Mouse (Mus musculus) Muller cell, postnatal 12 days (primary cell): ENCODE measurements around the gene Rhbdd2.
A peak's percentile ranks its signal among the peaks of the same experiment; 100 is the strongest.

Source experiments
- DNase-seq: peaks from one replicate; pipeline ENCODE4 v3.0.0-alpha.2; 2015; ENCODE audit errors: inconsistent ontology term

Gene Rhbdd2

GRCm38 (mm10) chr5:135682009-135682408 is 49.6 kb downstream of the Rhbdd2 start:
- DNase-seq = no peak

DNA sequence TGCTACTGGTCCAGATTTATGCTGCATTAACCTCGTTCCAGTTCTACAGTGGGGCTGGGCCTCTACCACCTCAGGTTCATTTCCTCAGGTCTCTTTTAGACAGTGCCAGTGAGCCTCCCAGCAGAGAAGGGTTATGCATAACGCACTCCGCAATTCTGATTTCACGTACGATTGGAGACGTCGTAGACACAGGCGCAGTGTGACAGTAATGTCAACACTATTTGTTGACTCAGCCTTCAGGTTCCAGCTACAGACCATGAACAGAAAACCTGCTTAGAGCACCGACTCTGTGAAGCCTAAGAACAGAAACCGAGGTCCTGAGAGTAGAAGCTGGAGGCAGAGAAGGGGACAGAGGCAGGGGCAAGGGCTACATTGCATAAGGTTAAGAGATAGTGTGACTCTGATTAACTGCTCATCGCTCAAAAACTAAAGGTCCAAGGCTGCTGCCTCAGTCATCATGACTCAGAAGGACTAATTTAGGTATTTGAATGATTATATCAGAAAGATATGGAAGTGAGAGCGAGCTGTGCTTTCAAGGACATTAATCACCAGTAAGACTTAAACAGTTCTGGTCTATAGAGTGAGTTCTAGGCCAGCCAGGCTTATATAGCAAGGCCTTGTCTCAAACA is 50.6 kb downstream of the Rhbdd2 start:
- no peak for DNase-seq

DNA sequence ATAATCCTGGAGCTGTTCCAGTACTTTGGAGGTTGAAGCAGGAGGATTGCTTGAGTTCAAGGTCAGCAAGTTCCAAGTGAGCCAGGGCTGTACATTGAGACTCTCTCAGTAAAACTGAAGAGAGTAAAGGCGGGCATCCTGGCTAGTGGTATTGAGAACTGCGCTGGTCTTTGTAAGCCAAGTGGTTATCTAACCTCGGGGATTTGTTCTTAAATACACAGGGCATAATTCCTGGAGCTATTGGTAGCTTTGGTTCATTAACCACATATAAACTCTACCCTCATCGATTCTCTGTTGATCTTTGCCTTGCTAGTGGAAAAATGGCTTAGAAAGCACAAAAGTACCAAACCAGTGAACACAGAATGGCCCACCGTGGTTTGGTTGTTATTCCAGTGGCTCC is 58.0 kb downstream of the Rhbdd2 start:
- DNase-seq = no peak

DNA sequence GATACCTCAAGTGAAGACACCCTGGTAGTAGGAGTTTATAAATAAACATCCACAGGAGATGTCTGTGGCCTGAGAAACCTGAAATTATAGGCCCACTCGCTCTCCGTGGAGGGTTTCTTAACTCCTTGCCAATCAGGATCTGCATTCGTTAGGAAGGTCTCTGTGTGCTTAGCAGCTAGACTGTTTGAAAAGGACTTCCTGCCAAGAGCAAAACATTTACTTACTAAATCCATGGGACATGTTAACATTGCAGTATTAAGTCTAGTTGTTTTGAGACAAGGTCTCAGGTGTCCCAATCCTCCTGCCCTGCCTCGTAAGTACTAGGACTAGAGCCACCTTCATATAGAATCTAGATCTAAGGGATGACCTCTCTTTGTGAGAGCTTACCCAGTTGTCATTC is 58.8 kb downstream of the Rhbdd2 start:
- no peak for DNase-seq

DNA sequence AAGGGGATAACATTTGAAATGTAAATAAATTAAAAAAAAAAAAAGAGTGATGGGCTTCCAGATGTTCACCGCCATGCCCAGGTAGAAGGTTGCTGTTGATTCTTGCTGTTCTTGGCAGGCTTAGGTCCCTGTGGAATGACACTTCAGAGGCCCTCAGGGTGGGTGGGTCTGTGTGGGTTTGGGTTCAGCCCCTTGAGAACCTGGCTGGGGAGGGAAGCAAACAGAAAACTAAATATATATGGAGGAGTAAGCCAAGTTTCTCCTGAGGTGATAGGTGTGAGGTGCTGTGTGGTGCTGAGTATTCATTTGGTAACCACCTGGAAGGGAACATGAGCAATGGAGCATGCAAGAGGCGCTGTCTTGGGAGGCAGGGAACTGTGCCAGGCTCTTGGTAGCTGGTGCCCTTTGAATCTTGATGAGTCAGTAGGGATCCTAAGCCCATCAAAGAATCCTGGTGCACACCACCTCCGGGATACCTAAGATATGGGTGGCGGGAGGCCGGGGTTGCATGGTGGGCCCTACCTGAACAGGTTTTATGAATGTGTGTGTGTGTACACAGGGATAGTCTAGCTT is 60.9 kb downstream of the Rhbdd2 start:
- DNase-seq = no peak

DNA sequence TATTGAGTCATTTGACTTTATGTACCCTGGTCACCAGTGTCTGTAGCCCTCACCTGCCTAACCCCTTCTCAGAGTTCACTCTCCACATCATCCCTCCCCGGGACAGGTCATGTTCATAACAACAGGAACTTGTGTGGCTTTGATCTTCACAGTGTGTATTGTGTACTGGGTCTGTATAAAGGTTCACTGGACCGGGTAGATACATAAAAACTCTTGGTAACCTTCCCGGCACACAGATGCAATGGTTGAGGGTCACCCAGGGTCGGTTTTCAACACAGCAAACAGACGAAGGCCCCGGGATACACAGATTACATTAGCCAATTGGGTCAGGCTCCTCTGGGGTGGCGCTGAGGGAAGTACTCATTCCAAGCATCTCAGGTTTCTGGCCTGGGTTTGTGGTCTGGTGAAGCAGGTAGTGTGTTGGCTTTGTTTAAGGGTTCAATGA is 62.9 kb downstream of the Rhbdd2 start:
- peak; percentile 53 for DNase-seq
